Mouse (Mus musculus) heart, adult 2 months (tissue): ENCODE measurements around the gene Mst1.

ENCODE experiments used
- CTCF ChIP-seq: fragments of 200-600 bp; IDR thresholded peaks from 2 replicates; pipeline ENCODE4 v1.8.1; 2022; ENCODE audit warnings: antibody characterized with exemption, mild to moderate bottlenecking, moderate library complexity
- EP300 ChIP-seq: fragments of 200-500 bp; IDR thresholded peaks from 2 replicates; pipeline ENCODE4 v1.6.1; 2011; ENCODE audit warnings: low read depth, low read length, control low read depth; ENCODE audit not compliant: insufficient read depth
- POLR2A ChIP-seq: fragments of 200-500 bp; IDR thresholded peaks from 2 replicates; pipeline ENCODE4 v1.6.1; 2011; ENCODE audit warnings: mild to moderate bottlenecking, low read depth, low read length, control low read depth; ENCODE audit not compliant: insufficient read depth

DNA sequence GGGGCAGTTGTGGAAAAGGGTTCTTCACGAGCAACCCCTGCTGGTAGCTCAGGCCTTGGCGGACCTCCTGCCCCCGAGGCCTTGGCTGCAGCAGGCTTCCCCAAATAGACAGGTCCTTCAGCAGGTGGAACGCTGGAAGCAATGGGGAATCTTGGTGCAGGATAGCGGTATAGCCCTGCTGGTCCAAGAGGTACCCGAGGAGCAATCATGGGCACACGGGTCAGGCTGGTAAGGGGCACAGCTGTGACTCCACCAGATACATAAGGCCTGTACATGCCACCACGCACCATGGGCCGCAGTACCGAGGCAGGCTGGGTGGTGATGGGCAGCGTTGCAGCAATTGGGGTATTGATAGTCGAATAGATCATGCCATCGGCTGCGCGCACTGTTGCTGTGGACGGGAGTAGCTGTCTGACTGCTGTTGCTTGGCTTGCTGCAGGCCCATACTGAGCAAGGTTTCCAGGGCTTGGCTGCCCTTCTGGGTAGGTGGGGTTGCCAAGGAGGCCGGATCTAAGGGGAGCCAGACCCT lies 31.4 kb downstream of the Mst1 start:
- no peak for TF ChIP-seq POLR2A
- TF ChIP-seq CTCF, result 0 out of 2 replicates have a peak, but pooled peaks have one; percentile 3
- no peak for TF ChIP-seq EP300
